Mouse (Mus musculus) CH12.LX (cell line): ENCODE measurements at regions not wholly inside any gene's neighbourhood (a gene's known extent, or its start where the extent isn't known, plus 50 kb on each side); places are given as distances from the start of the nearest gene placed in this dataset.

ENCODE experiments used
- DNase-seq: peaks from one replicate; pipeline ENCODE4 v3.0.0-alpha.2; 2013; ENCODE audit errors: extremely low read depth
- H3K27ac ChIP-seq: 2 replicates; pipeline ENCODE4 v1.5.1; 2012; ENCODE audit warnings: low read depth, mild to moderate bottlenecking, control low read depth, moderate library complexity; ENCODE audit not compliant: insufficient read depth
- H3K27me3 ChIP-seq: replicated peaks from 2 replicates; pipeline ENCODE3; 2012; ENCODE audit warnings: inconsistent platforms
- H3K36me3 ChIP-seq, 2 experiments: replicated peaks in 1 of 2; 2 replicates each; pipeline versions ENCODE3 to v1.6.1; 2012; ENCODE audit warnings: inconsistent platforms in 1 of 2, low read length in 1 of 2, mild to moderate bottlenecking in 1 of 2, mixed read lengths in 1 of 2, moderate library complexity in 1 of 2; ENCODE audit not compliant: control insufficient read depth in 1 of 2, insufficient read depth in 1 of 2
- H3K4me1 ChIP-seq, 2 experiments: 2 replicates each; pipeline ENCODE4 v1.6.1; 2012; ENCODE audit warnings: inconsistent platforms in 1 of 2, moderate library complexity in 1 of 2; ENCODE audit not compliant: insufficient read depth in 2 of 2, control insufficient read depth in 1 of 2
- H3K4me2 ChIP-seq: 2 replicates; pipeline ENCODE4 v1.6.1; 2012; ENCODE audit warnings: low read depth, mild to moderate bottlenecking, control low read depth; ENCODE audit not compliant: poor library complexity, insufficient read depth, severe bottlenecking
- H3K4me3 ChIP-seq, 3 experiments: fragments of 150-350 bp in 1 of 3; sonication (generic) in 1 of 3; replicated peaks in 1 of 3; 2 replicates each; pipeline versions ENCODE3 to v1.5.1; 2011 to 2012; ENCODE audit warnings: low read depth in 2 of 3, low read length in 2 of 3, mild to moderate bottlenecking in 2 of 3, moderate library complexity in 2 of 3, control low read depth in 1 of 3, improper control_type of control experiment in 1 of 3, inconsistent platforms in 1 of 3, mixed read lengths in 1 of 3; ENCODE audit not compliant: poor library complexity in 1 of 3
- H3K79me2 ChIP-seq: replicated peaks from 2 replicates; pipeline ENCODE4 v1.6.1; 2012; ENCODE audit warnings: mild to moderate bottlenecking, moderate library complexity; ENCODE audit not compliant: control insufficient read depth, poor library complexity, insufficient read depth, severe bottlenecking; ENCODE audit errors: extremely low read depth
- H3K9ac ChIP-seq: 2 replicates; pipeline ENCODE4 v1.6.1; 2012; ENCODE audit warnings: low read depth, mild to moderate bottlenecking, control low read depth, moderate library complexity; ENCODE audit not compliant: insufficient read depth
- H3K9me3 ChIP-seq: replicated peaks from 2 replicates; pipeline ENCODE3; 2012; ENCODE audit warnings: low read length, inconsistent platforms, mixed read lengths
- CHD2 ChIP-seq: IDR thresholded peaks from 2 replicates; pipeline ENCODE4 v1.6.1; 2011; ENCODE audit warnings: low read length, improper control_type of control experiment
- CTCF ChIP-seq, 2 experiments: IDR thresholded peaks in 1 of 2; conservative IDR thresholded peaks in 1 of 2; 2 replicates each; pipeline ENCODE4 v1.5.1; 2011 to 2012; ENCODE audit warnings: low read depth in 2 of 2, low read length in 2 of 2, improper control_type of control experiment in 1 of 2, inconsistent platforms in 1 of 2, mild to moderate bottlenecking in 1 of 2, moderate library complexity in 1 of 2
- EP300 ChIP-seq: IDR thresholded peaks from 2 replicates; pipeline ENCODE4 v1.6.1; 2011; ENCODE audit warnings: low read length, improper control_type of control experiment
- KAT2A ChIP-seq: IDR thresholded peaks from 2 replicates; pipeline ENCODE4 v1.6.1; 2012; ENCODE audit warnings: low read length, improper control_type of control experiment, inconsistent platforms; ENCODE audit not compliant: insufficient replicate concordance
- MAZ ChIP-seq: IDR thresholded peaks from 2 replicates; pipeline ENCODE4 v1.6.1; 2012; ENCODE audit warnings: low read depth, mild to moderate bottlenecking, inconsistent platforms, low read length, improper control_type of control experiment, moderate library complexity
- MEF2A ChIP-seq: IDR thresholded peaks from 2 replicates; pipeline ENCODE4 v1.6.1; 2014; ENCODE audit warnings: low read depth, mild to moderate bottlenecking, inconsistent platforms, low read length, improper control_type of control experiment, borderline replicate concordance
- MYC ChIP-seq: IDR thresholded peaks from 2 replicates; pipeline ENCODE4 v1.6.1; 2011; ENCODE audit warnings: low read depth, mild to moderate bottlenecking, improper control_type of control experiment, low read length
- POLR2A ChIP-seq: IDR thresholded peaks from 2 replicates; pipeline ENCODE4 v1.6.1; 2011; ENCODE audit warnings: low read depth, mild to moderate bottlenecking, improper control_type of control experiment, low read length
- POLR2AphosphoS2 ChIP-seq: IDR thresholded peaks from 2 replicates; pipeline ENCODE4 v1.6.1; 2011; ENCODE audit warnings: low read depth, low read length, improper control_type of control experiment
- RCOR1 ChIP-seq: conservative IDR thresholded peaks from 2 replicates; pipeline ENCODE4 v1.6.1; 2012; ENCODE audit warnings: low read depth, mild to moderate bottlenecking, inconsistent platforms, low read length, improper control_type of control experiment
- SIN3A ChIP-seq: IDR thresholded peaks from 2 replicates; pipeline ENCODE4 v1.6.1; 2012; ENCODE audit warnings: low read length, improper control_type of control experiment, inconsistent platforms
- TCF12 ChIP-seq: IDR thresholded peaks from 2 replicates; pipeline ENCODE4 v1.6.1; 2014; ENCODE audit warnings: low read depth, mild to moderate bottlenecking, inconsistent platforms, low read length, improper control_type of control experiment
- ZKSCAN1 ChIP-seq: IDR thresholded peaks from 2 replicates; pipeline ENCODE4 v1.6.1; 2012; ENCODE audit warnings: low read depth, inconsistent platforms, low read length, improper control_type of control experiment, borderline replicate concordance
- dilution Hi-C: fragments of 300-500 bp; cut with MboI; formaldehyde crosslinking; loops from 2 replicates; pipeline ENCODE4 v1.14.3; 2020; ENCODE audit warnings: low sequenced_read_pairs; ENCODE audit not compliant: extremely low pct_unique_long_range_greater_than_20kb, extremely low pct_ligation_motif_present
- in situ Hi-C: fragments of 300-500 bp; cut with MboI; formaldehyde crosslinking; loops from 3 replicates; pipeline ENCODE4 v1.14.3; 2019; ENCODE audit warnings: low sequenced_read_pairs, low pct_ligation_motif_present, low pct_unique_long_range_greater_than_20kb, mixed read lengths

- no peaks in the 10 kb centered on the region for H3K4me1 ChIP-seq
- no peaks in the 10 kb centered on the region for H3K79me2 ChIP-seq
- in situ Hi-C loops = no loop called here
- dilution Hi-C loops = no loop called here
- H3K4me2 ChIP-seq = no peak overlapping the region
- TF ChIP-seq MAZ = no peak
- no peak overlapping the region for H3K27ac ChIP-seq
- H3K27me3 ChIP-seq = peaks cover 2% of the 10 kb centered on the region
- H3K9ac ChIP-seq = no peak overlapping the region
- no peak for DNase-seq
- H3K9me3 ChIP-seq = peaks cover 53% of the 10 kb centered on the region
- H3K36me3 ChIP-seq = no peaks in the 10 kb centered on the region
- H3K4me3 ChIP-seq = no peak overlapping the region
Observed at GRCm38 (mm10) chr13:59370141-59370816, 214.7 kb downstream of the Agtpbp1 start.

DNA sequence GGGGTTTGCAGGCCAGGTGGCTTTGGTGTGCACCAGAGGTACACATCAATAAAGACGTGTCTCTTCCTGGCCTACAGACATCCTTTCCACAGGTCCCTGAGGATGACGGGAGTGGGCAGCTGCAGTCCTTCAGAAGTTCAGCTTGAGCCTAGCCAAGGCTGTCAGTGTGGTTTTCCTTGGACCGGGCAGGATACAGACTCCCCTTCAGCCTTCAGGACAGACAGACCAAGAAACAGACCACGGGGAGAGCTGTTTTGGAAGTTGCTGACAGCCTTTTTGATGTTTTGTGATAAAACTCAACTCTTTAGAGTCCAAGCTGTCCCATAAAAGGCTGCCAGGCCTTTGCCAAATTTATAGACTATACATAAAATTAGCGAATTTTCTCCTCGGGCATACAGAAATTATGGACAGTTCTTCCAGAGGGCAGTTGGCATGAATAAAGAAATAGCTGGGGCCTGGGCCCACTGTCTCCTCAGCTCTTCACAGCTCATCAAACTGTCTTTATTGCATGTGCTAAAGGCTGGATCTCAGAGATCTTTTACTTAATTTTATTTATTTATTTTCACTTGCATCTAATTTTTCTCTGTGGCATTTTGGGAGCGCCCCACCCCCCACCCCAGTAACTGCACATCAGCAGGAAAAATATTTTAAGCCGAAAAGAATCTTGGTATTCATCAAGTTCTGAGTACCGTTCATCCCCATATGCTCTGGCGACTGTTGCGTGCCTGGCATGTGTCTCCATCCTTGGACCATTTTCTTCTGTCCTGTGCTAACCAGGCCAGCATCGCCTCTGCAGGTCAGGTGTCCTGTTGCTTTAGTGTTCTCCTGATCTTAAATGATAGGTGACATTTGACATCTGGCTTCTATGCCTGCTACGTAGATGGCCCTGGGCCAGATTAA, 216.2 kb downstream of the Agtpbp1 start:
- no peak for DNase-seq
- in situ Hi-C loops = no loop called here
- Histone ChIP-seq H3K9me3 (peaks cover 57% of the 10 kb centered on the region), H3K4me1 (no peaks in the 10 kb centered on the region), H3K27me3 (no peaks in the 10 kb centered on the region), H3K27ac (no peak overlapping the region), H3K36me3 (no peaks in the 10 kb centered on the region), H3K79me2 (no peaks in the 10 kb centered on the region), H3K9ac (no peak overlapping the region), H3K4me2 (no peak overlapping the region)
- dilution Hi-C loops = no loop called here
- TF ChIP-seq RCOR1 (no peak), POLR2AphosphoS2 (no peak), MEF2A (no peak), ZKSCAN1 (no peak), KAT2A (no peak), CHD2 (no peak), SIN3A (no peak), POLR2A (no peak), CTCF (conservative IDR thresholded peaks at IDR 0.05 in 1 of 2, IDR thresholded peaks at IDR 0.05 in 1 of 2; ENCODE audit: low read depth in 2 of 2, low read length in 2 of 2) (no peak), MYC (no peak), EP300 (no peak), TCF12 (no peak)
- TF ChIP-seq, all 38 proteins: peak for 0
- H3K4me3 ChIP-seq = no peak overlapping the region
